Mouse (Mus musculus) lung, embryonic 14.5 days (tissue): Measurements from ENCODE around the gene Fxyd4. TPM values are rescaled to one million over a fixed set of nuclear protein-coding genes. Genes with fewer than 3 reads are reported as not detected.

Experiments
- ATAC-seq: fragments of 200-750 bp; cut with Nextera tagmentation; 2 replicates; pipeline ENCODE4 v1.8.0; 2017; ENCODE audit warnings: mild to moderate bottlenecking, moderate TSS enrichment, moderate library complexity; ENCODE audit not compliant: insufficient read depth
- DNase-seq: peaks from one replicate; pipeline ENCODE4 v3.0.0-alpha.2; 2015
- H3K27ac ChIP-seq: fragments of 300-500 bp; sonication (generic); 2 replicates; pipeline ENCODE4 v1.5.1; 2014; ENCODE audit warnings: low read depth, mild to moderate bottlenecking, moderate library complexity
- H3K27me3 ChIP-seq: fragments of 300-500 bp; sonication (generic); 2 replicates; pipeline ENCODE4 v1.6.1; 2014; ENCODE audit warnings: low read length, control low read depth; ENCODE audit not compliant: insufficient read depth
- H3K36me3 ChIP-seq: fragments of 300-500 bp; sonication (generic); 2 replicates; pipeline ENCODE4 v1.6.1; 2014; ENCODE audit warnings: control low read depth; ENCODE audit not compliant: insufficient read depth
- H3K4me1 ChIP-seq: fragments of 300-500 bp; sonication (generic); 2 replicates; pipeline ENCODE4 v1.6.1; 2014; ENCODE audit warnings: antibody characterized with exemption, control low read depth; ENCODE audit not compliant: insufficient read depth
- H3K4me2 ChIP-seq: fragments of 300-500 bp; sonication (generic); 2 replicates; pipeline ENCODE4 v1.6.1; 2014; ENCODE audit warnings: mild to moderate bottlenecking
- H3K4me3 ChIP-seq: fragments of 300-500 bp; sonication (generic); 2 replicates; pipeline ENCODE4 v1.5.1; 2014; ENCODE audit warnings: low read depth, low read length
- H3K9ac ChIP-seq: fragments of 300-500 bp; sonication (generic); 2 replicates; pipeline ENCODE4 v1.6.1; 2014
- H3K9me3 ChIP-seq: fragments of 300-500 bp; sonication (generic); 2 replicates; pipeline ENCODE4 v1.6.1; 2016; ENCODE audit warnings: low read depth, low read length, control low read depth
- CTCF ChIP-seq: IDR thresholded peaks from 2 replicates; pipeline ENCODE4 v1.5.1; 2016; ENCODE audit warnings: antibody characterized with exemption, low read depth
- WGBS: fragments of 180-500 bp; shearing (Covaris S2); extraction: QIAGEN DNeasy Blood & Tissue Kit; methylation state at CpG from one replicate; pipeline ENCODE4 v1.1.7; 2014; 5-methylcytosine and 5-hydroxymethylcytosine counted together
- microRNA-seq: library from miRNA; unstranded; fragments of <30 nt; microRNA quantifications from one replicate; pipeline ENCODE4, GENCODE M21; 2016; ENCODE audit warnings: borderline number of aligned reads
- polyA plus RNA-seq: library from polyadenylated mRNA; unstranded; fragments of >200 nt; fragmentation: Nextera tagmentation; extraction: Ambion mirVana; gene quantifications from 2 replicates; pipeline ENCODE4 v1.2.1, GENCODE M21; 2014

Gene Fxyd4
- polyA plus RNA-seq, 1 experiment from 2014 or later = 3.9 TPM

DNA sequence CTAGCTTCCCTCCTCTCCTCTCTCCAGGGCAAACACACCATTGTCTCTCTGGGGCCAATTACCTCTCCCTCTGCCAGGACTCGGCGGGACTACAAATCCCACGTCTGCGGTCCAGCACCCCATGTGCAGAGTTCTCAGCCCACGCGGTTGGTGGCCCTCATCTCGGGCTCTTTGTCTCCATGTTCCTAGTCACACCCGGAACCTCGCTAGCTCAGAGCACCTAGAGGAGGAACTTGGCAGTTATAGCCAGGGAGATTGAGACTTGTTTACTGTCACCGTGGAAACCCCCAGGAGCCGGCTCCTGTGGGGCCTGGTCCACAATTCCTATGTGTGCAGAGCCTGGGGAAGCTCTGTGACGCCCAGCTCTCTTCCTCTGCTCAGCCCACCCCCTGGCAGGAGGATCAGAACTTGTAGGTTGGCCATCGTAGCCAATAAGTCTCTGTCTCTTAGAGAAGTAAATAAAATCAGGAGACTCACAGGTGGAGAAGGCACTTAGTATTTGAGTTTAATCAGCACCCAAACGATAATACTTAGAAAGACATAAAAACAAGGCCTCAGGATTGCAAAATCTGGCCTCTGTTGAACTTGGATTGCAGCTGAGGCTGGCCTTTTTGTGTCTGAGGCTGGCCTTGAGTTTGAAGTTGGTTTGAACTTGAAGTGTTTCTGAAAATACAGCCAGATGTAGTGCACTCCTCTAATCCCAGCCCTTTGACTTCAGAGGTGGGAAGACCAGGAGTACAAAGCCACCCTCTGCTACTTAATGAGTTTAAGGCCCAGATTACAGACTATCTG is 45.9 kb downstream of the Fxyd4 start:
- no peak for TF ChIP-seq CTCF
- no peak for DNase-seq

DNA sequence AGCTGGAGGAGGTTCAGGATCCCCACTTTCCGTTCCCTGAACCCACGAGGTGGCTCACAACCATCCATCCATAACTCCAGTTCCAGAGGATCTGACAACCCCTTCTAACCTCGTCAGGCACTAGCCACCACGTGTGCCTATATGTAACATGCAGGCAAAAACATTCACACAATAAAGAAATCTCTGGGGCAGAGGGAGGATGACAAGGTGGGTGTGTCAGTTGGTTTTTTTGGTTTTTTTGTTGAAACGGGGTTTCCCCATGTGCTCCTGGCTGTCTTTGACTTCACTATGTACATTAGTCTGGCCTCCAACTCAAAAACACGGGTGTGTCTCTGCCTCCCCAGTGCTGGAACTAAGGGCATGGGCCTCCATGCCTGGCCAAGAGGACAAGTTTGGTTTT is 47.2 kb downstream of the Fxyd4 start:
- H3K4me2 ChIP-seq = no peak overlapping the region
- H3K4me1 ChIP-seq = no peaks in the 10 kb centered on the region
- TF ChIP-seq CTCF = no peak
- no peak overlapping the region for H3K4me3 ChIP-seq
- no peak overlapping the region for H3K27ac ChIP-seq
- no peaks in the 10 kb centered on the region for H3K9me3 ChIP-seq
- WGBS = 77% methylated on average over 6 of the region's 6 CpGs
- H3K36me3 ChIP-seq = no peaks in the 10 kb centered on the region
- H3K9ac ChIP-seq = no peak overlapping the region
- ATAC-seq (no peak), DNase-seq (no peak)
- H3K27me3 ChIP-seq = no peaks in the 10 kb centered on the region

More for the DNA sequence above, 45.9 kb downstream of the Fxyd4 start:
- WGBS = 54% methylated on average over 14 of the region's 14 CpGs
- H3K4me1 ChIP-seq = no peaks in the 10 kb centered on the region
- no peak for ATAC-seq
- H3K9ac ChIP-seq = no peak overlapping the region
- H3K27me3 ChIP-seq = no peaks in the 10 kb centered on the region
- no peaks in the 10 kb centered on the region for H3K36me3 ChIP-seq
- H3K9me3 ChIP-seq = no peaks in the 10 kb centered on the region
- H3K27ac ChIP-seq = no peak overlapping the region
- H3K4me2 ChIP-seq = no peak overlapping the region
- H3K4me3 ChIP-seq = no peak overlapping the region

DNA sequence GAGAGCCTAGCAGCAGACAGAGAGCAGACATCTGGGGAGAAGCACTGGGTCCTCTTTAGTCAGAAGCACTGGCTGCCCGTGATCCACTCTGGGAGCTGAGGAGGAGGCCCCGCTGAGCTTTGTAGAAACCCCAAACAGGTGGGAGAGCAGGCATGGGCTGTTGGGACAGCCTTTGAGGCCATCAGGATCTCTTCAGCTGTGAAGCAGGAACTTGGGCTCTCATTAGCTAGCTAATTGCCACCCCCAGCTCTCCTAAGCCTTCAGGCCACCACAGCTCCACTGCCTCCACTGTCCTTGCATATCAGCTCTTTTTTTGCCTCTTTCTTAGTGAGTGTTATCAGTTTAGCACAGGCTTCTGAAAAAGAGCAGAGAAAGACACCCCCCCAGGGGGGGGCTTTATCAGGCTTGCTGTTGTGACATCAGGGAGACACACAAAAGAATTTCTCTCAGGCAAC is 48.8 kb downstream of the Fxyd4 start:
- Histone ChIP-seq H3K27ac (0 out of 2 replicates have a peak overlapping the region, but pooled peaks have one; percentile 12), H3K9me3 (no peaks in the 10 kb centered on the region), H3K9ac (peak overlapping the region; percentile 13; the same call in 1 of the 2 replicates), H3K4me2 (no peak overlapping the region), H3K4me3 (no peak overlapping the region), H3K36me3 (no peaks in the 10 kb centered on the region), H3K4me1 (no peaks in the 10 kb centered on the region), H3K27me3 (no peaks in the 10 kb centered on the region)
- ATAC-seq (no peak; the same call in 1 of the 2 replicates), DNase-seq (no peak)
- no peak for TF ChIP-seq CTCF
- 43% methylated on average over 2 of the region's 2 CpGs for WGBS

DNA sequence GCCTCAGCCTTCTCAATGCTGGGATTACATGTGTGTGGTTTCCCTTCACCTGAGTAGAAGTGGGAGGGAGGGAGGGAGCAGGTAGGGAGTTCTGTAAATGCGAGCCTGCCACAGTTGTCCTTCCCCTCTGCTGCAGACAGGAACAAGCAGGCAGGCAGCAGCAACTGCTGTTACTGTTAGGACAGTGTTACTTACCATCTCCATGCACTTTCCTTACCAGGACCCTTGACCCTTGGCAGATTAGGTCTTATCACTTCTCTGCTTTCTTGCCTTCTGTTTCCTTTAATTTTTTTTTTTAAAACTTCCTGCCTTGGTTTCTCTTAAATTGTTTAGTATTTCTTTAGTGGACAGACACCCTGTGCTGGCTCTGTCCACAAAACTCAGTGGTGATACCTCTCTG is 49.5 kb downstream of the Fxyd4 start:
- H3K9me3 ChIP-seq = no peaks in the 10 kb centered on the region
- peak overlapping the region; percentile 13; the same call in 1 of the 2 replicates for H3K9ac ChIP-seq
- no peak overlapping the region for H3K4me2 ChIP-seq
- WGBS = 18% methylated on average over 1 of the region's 1 CpGs
- no peak for ATAC-seq
- no peak overlapping the region for H3K27ac ChIP-seq
- no peaks in the 10 kb centered on the region for H3K36me3 ChIP-seq
- no peaks in the 10 kb centered on the region for H3K4me1 ChIP-seq
- TF ChIP-seq CTCF = no peak
- H3K4me3 ChIP-seq = no peak overlapping the region
- no peak for DNase-seq
- no peaks in the 10 kb centered on the region for H3K27me3 ChIP-seq

DNA sequence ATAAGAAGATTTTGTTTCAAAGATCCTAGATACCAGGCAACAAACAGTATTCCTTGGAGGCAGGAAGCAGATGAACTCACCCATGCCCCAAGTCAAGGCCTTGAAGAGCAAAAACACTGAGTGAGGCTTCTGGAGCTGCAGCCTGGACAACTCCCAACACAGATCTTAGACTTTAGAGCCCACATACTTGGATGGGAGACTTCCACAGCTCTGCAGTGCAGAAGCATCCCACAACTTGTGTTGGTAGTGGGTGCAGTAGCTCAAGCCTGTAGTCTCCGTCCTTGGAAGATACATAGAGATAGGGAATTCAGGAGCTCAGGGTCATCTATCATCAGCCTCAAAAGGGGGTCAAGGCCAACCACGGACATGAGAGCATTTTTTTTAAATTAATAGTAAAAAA is 51.5 kb downstream of the Fxyd4 start:
- Histone ChIP-seq H3K4me3 (no peak overlapping the region), H3K9me3 (no peaks in the 10 kb centered on the region), H3K4me1 (no peaks in the 10 kb centered on the region), H3K9ac (no peak overlapping the region), H3K27me3 (no peaks in the 10 kb centered on the region), H3K36me3 (no peaks in the 10 kb centered on the region), H3K4me2 (no peak overlapping the region), H3K27ac (no peak overlapping the region)
- ATAC-seq (no peak), DNase-seq (no peak)
- WGBS = 79% methylated on average over 2 of the region's 2 CpGs
- TF ChIP-seq CTCF = no peak

Small RNAs within 50 kb of the gene (microRNA-seq; reads per million reads assigned to microRNA genes)
- gene Gm25535 = not detected

Other genes starting within 250 kb of the Fxyd4 start
- 151 and 160 TPM in 2 replicates for gene Zfp637, start 96.5 kb downstream of the Fxyd4 start, polyA plus RNA-seq
- 9.3 and 12.3 TPM in 2 replicates for gene Zfp239, start 75.6 kb downstream of the Fxyd4 start, polyA plus RNA-seq
- gene Hnrnpf, start 37.4 kb downstream of the Fxyd4 start, polyA plus RNA-seq = 803 and 809 TPM in 2 replicates
- 1.0 and 1.1 TPM in 2 replicates for gene Rasgef1a, start 73.7 kb upstream of the Fxyd4 start, polyA plus RNA-seq
- gene Csgalnact2, start 201.4 kb upstream of the Fxyd4 start, polyA plus RNA-seq = 20.0 and 25.2 TPM in 2 replicates